Mouse (Mus musculus): ENCODE measurements around the gene Nkx2-4. TPM values are rescaled to one million over a fixed set of nuclear protein-coding genes. Genes with fewer than 3 reads are reported as not detected.

Nkx2-4 gene
- total RNA-seq (2022): not detected

DNA sequence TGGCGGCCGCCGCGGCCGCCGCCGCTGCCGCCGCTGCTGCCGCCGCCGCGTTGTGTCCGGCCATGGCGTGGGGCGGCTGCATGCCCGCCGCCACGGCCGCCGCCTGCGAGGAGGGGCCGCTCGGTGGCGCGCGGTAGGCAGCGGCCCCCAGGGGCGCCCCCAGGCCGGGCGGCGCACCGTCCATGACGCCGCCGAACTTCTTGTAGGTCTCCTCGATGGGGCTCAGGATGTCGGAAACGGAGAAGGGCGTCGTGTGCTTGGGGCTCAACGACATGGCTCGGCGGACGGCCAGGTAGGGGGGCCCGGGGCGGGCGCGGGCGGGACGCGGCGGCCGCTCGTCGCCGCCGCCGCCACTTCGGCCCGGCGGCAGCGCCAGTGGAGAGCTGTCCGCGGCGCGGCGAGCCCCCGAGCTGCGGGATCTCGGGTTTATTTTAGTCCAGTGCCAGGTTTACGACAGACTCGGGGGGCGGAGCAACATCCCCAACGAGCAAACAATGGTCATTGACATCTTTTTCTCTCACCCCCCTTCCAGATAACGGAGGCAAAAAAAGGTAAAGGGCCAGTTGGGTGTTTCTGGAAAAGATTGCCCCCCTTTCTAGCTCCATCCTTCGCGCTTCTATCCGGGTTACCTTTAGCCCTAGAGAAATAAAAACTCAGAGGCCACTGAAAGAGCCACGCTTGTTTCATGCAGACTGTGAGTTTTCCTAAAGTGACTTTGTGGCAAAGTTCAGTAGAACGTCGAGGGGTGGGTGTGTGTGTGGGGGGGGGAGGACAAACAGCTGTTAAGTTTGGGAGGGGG, at the start of gene Nkx2-4:
Gene Nkx2-4 (minus strand): TSS at position 374 of the 799 bp plus-strand sequence.
- no peak for DNase-seq (ENCODE audit: low spot score in 2 of 2)

DNA sequence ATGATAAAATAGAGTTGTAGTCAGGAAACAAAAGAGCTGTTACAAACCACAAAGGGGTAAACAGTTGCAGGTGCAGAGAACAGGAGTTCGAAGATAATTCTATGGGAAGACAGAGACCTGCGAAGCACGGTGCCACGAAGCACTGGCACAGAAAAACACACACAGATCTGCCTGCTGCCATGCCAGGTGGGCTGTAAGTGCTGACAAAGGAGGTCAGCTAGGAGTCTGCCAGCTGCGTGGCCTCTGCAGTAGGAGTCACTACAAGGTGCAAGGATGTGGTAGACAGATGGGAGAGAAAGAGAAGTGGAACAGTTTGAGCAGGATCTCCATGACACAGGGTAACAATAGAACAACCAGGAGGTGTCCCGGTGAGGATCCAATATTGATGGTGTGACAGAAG, 42.1 kb upstream of the Nkx2-4 start:
- DNase-seq (ENCODE audit: low spot score in 2 of 2): no peak

DNA sequence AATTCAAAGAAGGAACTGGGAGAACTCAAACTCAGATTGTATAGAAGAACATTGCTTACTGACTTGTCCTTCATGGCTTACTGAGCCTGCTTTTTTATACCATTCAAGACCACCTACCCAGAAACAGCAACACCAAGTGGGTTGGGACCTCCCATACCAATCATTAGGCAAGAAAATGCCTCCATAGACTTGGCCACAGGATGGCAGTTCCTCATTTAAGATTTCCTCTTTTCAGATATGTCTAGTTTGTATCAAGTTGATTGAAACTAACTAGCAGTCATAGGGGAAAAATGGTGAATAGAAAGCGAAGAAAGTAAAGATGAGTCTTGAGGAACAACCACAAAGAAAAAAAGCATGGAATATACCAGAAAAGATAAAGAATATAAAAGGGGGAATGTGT, 34.5 kb upstream of the Nkx2-4 start:
- DNase-seq (ENCODE audit: low spot score in 2 of 2): no peak

DNA sequence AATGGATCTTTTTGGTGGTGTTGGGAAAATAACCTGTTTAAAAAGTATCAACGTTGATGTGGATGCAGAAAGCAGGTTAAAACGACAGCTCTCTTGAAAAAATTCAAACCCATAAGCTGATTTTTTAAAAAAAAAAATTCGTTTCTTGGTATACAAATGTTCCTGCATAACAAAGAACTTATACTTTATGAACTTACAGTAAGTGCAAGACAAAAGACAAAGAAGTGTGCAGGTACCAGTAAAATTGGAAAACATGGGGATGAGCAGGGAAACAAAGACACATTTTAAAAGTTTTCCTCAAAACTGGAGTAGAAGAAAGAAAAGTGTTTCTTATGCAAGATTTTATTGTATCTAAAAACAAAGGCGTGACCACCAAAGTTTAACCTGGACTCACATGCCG, 1.2 kb upstream of the Nkx2-4 start:
- no peak for DNase-seq (ENCODE audit: low spot score in 2 of 2)

DNA sequence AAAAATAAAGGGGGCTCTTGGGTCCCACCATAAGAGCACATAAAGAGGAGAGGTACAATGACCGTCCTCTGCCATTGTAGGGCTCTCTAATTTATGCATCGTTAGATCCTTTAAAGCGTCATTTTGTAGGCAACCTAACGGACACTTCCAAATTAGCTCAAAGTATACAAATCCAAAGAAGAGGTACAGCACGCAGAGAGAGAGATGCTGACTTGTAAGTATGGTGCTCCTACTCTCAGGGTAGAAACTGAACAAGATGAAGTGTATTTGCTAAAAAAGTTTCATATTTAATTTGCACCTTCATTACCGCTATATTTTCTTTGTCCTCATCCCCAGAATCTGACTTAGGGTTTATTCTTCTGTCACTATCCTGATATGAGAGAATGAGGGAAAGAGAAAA, 692 bp upstream of the Nkx2-4 start:
- DNase-seq (ENCODE audit: low spot score in 2 of 2): no peak

DNA sequence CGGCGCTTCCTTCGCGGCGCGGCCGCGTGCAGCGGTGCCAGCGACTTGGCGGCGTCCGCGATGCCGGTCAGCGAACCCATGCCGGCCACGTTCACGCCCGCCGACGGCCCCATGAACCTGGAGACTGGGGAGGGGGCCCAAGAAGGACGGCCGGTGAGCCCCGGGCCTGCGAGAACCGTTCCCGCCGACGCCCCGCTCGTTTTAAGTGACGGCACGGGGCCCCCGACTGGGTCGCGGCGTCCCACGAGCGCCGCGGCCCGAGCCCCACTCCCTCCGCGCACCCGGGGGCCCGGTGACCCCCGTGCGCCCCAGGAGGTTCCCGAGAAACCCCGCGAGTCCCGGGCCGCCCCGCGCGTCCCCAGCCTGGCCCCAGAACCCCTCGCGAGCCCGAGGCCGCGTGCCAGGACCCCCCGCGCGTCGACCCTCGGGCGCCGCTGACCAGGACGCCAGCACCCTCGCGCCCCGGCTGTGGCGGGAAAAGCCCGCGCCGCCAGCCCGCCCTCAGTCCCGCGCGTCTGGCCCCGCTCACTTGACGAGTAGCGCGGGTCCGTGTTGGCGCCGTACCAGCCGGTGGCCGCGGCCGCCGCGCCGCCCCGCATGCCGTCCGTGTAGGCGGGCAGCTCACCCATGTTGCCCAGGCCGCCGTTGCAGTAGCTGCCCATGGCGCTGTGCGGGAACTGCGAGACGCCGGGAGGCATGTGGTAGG, 726 bp downstream of the Nkx2-4 start:
- no peak for DNase-seq (ENCODE audit: low spot score in 2 of 2)

DNA sequence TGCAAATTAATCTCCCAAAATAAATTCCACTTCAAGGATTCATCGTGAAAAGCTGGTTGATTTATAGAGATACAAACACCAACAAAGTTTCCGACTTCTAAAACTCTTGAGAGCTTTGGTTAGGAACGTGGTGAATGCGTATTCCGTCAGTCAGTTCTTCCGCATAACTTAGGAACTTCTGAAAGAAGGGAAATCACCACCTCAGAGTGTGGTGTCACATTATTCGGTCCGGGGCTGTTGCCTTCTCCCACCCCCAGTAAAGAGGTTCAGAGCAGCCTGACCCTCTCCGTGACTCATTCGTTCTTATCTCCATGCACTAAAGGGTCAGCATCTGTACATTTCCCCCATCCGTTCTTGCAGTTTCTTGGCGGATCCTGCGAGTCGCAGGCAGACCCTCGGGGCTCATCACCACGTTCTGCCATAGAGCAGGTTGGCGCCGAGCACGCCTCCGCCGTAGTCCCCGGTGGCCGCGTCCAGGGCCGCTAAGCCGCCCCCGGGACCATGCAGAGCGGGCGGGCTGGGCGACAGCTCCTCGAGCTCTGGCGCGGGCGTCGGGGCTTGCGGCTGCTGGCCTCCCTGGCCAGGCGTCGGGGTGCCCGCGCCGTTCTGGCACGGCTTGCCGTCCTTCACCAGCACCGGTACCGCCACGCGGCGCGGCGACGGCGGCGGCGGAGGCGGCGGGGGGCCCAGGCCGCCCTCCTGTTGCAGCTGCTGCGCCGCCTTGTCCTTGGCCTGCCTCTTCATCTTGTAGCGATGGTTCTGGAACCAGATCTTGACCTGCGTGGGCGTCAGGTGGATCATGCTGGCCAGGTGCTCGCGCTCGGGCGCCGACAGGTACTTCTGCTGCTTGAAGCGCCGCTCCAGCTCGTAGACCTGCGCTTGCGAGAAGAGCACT, 1.5 kb downstream of the Nkx2-4 start:
- no peak for DNase-seq (ENCODE audit: low spot score in 2 of 2)

DNA sequence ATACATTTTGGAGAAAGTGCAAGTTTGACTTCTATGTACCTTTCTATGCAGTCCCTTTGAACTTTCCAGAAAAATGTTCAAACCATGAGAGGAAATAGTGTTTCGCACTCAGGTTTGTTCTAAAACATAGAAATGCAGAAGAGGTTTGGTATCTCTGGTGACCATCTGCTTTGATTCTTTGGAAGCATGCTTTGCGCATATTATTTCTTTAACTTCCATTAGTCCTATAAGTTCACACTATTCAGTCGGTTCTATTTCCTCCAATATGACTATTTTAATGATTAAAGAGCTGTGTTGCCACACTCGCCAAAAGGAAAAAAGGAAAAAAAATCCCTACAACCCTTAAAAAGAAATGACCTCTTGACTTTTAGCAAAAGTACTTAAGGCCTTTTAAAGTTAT, 2.9 kb downstream of the Nkx2-4 start:
- no peak for DNase-seq (ENCODE audit: low spot score in 2 of 2)

DNA sequence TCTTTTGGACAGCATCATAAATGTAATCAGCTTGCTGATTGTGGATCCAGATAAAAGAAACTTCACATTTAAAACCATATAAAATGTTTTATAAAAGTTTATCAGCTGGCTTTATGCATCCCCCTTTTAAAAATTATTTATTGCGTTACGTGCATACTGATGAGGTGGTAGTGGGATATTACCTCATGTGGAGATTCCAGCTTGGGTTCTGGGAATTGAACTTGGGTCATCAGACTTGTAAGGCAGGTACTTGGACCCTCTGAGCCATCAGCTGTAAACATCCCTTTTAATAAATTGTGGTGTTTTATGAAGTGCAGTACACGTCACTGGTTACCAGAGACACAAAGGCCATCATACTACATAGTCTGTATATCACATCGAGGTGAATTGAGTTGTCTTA, 10.8 kb downstream of the Nkx2-4 start:
- no peak for DNase-seq (ENCODE audit: low spot score in 2 of 2)

DNA sequence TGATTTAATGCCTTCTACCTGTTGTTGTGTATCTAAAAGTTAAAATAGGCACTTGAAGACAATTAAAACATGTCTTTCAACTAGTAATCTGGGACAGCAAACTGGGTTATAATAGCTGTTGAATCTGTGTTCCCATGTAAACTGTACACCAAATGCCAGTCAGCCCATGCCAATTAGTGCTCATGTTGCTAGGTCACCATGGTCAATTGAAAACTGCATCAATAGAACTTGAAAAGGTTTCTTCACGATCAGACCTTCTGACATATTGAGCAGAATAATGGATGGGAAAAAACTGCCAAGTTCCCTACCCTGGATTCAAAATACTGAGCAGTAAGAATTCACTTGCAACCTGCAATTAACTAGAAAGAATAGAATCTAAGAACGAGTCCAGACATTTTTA, 11.3 kb downstream of the Nkx2-4 start:
- no peak for DNase-seq (ENCODE audit: low spot score in 2 of 2)

DNA sequence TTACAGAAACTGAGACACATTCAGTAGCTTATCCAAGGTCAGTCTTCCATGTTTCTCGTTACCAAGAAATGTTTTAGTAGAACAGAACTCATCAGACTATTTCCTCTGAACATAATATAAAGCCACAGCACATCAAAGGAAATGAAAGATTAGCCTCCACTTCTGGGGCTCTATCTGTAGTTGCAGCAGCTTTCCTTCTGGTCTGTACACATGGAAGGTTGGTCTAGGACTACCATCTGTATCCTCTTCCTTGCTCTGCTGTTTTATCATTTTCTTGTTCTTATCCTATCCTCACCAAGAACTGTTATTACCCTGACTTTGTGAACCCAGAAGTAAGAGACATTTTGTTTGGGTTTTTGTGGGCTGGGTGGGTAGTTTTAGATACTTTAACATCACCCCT, 14.9 kb downstream of the Nkx2-4 start:
- no peak for DNase-seq (ENCODE audit: low spot score in 2 of 2)

DNA sequence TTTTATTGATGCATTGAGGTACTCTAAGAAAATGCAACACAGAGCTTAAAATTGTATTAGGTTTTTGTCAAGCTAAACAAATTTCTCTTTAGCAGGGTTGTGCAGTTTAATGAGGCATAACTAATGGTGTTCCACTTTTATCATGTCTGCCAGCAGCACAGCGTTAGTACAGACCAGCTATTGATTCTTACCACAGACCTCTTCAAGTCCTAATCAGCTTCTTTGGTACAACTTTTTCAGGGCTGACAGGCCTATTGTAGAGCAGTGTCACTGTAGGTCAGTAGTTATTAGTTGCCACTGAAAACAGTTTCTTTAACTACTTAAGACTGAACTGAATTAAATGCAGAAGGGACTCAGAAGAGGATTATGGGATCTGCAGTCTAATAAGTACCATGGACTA, 16.2 kb downstream of the Nkx2-4 start:
- no peak for DNase-seq (ENCODE audit: low spot score in 2 of 2)

DNA sequence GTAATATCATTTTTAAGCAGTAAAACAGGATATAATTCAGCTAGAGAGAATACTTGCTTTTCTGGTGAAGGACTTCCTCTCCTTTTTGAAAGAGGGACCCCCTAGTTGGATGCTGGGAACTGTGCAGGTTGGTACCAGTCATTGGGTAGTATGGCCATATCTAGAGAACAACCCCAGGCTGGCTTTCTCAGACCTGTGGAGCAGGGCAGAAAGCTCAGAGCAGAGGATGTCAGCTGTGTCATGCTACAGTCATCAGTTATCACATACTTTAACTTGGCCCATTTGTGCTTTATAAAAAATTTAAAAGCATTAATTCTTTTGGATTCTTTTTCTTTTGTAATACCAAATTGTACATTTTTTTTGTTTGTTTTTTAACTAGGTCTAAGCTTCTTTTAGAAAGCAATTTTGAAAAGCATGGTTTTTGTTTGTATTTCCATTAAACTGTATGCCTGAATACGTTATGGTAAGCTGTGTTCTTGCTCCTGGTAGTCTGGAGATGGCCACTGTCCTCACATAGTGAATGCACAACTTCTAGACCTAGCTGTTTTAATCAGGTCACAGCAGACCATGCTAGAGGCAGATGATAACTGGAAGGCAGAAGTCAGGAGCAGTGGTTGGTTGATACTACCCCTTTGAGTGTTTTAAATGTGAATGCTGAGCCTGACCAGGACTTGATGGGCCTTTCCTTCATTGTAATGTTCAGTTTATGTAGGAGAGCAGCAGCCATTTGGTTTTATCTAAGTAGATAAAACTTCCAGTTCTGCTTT, 17.6 kb downstream of the Nkx2-4 start:
- no peak for DNase-seq (ENCODE audit: low spot score in 2 of 2)

DNA sequence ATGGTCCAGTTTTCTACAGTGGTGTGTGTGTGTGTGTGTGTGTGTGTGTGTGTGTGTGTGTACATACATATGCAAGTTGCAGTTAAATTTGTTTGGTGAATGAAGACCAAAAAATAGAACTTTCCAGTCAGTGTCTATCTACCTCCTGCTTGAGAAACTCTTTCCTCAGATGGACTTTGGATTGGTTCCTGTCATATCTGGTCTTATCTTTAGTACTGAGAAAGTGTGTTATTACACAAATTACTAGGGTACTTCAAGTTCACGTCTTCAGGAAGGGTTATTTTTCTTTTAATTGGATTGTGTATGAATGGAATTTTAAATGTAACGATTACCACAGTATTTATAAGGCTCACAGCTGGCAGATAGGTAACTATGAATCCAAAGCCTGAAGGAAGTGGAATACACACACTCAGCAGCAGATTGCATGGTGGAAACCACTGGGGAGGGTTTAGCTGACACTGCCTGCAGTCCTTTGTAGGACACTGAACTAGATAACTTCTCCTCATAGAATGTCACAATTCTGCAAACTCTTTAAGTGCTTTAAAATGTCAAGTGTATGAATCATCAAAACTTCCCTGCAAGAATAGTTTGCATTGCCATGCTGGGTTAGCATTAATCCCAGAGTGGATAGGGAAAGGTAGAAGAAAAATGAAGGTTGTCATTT, 31.9 kb downstream of the Nkx2-4 start:
- no peak for DNase-seq (ENCODE audit: low spot score in 2 of 2)

DNA sequence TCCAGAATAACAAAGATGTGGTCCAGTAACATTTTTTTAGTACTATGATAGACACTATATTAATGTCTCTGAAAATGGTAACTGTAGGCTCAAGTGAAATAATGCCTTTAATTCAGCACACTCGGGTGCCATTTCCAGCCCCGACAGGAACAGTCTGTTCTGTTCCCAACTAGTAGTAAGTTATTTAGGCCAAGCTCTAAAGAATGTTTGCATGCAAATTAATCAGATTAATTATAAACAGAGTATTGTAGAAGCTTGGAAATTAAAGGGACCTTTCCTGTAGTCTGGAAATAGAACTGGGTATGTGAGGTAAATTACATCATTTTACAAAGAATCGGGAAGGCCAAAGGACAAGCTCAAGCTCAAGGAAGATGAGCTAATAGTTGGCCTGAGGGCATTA, 38.2 kb downstream of the Nkx2-4 start:
- DNase-seq (ENCODE audit: low spot score in 2 of 2): no peak

DNA sequence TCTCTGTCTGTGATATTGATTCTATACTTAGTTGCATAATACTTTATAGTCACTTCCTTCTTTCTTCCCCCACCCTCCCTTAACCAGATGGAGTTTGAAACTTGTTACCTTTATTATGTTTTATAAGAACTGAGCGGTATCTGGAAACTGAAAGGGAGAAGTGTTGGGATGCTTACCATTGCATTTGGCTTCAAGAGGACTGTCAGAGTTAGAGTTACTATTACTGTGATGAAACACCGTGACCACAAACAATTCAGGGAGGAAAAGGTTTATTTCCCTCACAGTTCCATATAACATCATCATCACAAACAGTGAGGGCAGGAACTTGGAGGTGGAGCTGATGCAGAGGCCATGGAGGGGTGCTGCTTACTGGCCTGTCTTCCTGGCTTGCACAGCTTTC, 49.4 kb downstream of the Nkx2-4 start:
- DNase-seq (ENCODE audit: low spot score in 2 of 2): no peak

Other genes with a start within 250 kb of the Nkx2-4 start
- gene Kiz, start 229.6 kb downstream of the Nkx2-4 start, total RNA-seq (2022): 10 to 100 TPM; 46.2 to 61.5 (median 53.7) TPM
- gene Xrn2, start 72.4 kb downstream of the Nkx2-4 start, total RNA-seq (2022): 10 to 100 TPM; 10.7 to 12.7 (median 11.4) TPM
- gene Nkx2-2, start 108.8 kb upstream of the Nkx2-4 start, total RNA-seq (2022): not detected